Mouse (Mus musculus) central nervous system, embryonic 18 days (tissue): Measurements from ENCODE around the gene Map4k4. TPM values are rescaled to one million over a fixed set of nuclear protein-coding genes. Genes with fewer than 3 reads are reported as not detected.

Experiments
- polyA plus RNA-seq: library from polyadenylated mRNA; depleted of rRNA; stranded (reverse); fragments of >200 nt; gene quantifications from 2 replicates; pipeline ENCODE4 v1.2.3, GENCODE M21; 2012; rRNA removed

Map4k4 gene
- 295 and 310 TPM in 2 replicates for polyA plus RNA-seq

DNA sequence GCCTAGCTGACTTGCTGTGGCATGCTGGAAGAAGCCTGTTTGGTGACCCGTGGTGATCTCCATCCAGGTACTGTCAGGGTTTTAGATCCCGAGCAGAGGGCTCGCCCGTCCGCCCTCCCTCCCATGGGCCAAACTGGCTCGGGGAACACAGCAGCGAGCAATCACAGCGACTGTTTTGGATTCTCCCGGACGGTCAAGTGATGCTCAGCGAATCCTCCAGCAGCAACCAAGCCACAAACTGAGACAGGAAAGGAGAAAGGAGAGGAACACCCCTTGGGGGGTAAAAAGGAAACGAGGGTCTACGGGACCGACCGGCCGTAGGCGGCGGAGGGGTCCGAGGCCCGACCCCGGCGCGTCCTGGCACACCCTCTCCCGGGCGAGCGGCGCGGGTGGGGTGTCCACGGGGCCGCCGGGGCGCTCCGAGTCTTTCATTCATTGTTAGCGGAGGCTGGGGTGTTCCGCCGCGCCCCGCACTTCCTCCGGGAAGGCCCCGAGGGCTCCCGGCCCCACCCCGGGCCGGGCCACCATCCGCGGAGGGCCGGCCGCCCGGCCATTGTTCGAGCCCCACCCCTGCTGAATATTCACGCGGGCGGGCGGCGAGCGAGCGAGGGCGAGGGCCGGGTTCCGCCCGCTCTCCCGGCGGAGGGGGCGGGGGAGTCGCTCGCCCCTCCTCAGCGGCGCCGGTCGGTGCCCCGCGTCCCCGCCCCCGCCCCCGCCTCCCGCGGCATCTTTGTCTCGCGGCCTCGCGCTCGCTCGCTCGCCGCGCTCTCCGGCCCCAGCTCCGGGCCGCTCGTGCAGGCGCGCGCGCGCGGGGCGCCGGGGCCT, at the start of gene Map4k4:
TSS of gene Map4k4 (plus strand) at position 733 of the 825 bp plus-strand sequence.

DNA sequence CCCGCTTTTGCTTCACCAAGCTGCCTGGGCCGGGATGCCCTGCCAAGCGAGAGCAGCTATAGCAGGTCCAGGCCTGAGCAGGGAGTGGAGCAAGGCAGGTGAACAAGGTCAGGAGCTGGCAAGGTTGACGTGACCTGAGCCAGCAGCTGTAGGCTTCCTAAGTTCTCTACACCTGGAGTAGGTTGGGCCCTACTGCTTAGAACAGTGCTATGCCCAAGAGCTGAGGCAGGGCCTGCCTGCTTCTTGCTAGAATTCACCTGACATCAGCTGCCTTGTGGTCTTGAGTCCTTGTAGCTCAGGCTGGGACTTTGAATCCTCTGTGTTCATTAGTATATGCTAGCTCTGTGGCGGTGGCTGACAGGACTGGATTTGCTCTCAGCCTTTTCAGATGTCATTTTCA, 173.1 kb downstream of the Map4k4 start, which contains the start of gene Il1r2:
TSS of gene Il1r2 (plus strand) at position 301 of the 400 bp plus-strand sequence.

Other genes with a start within 250 kb of the Map4k4 start
- 5.3 and 5.4 TPM in 2 replicates for gene Creg2, start 249.4 kb upstream of the Map4k4 start, polyA plus RNA-seq
- 0.16 and 0.23 TPM in 2 replicates for gene Rfx8, start 179.9 kb upstream of the Map4k4 start, polyA plus RNA-seq
- gene Gm3646, start 95.6 kb upstream of the Map4k4 start, polyA plus RNA-seq, result not detected in 2 replicates
- gene Il1r2, start 173.2 kb downstream of the Map4k4 start, polyA plus RNA-seq, result 0.48 and 4.7 TPM in 2 replicates